Mouse (Mus musculus) T-helper 17 cell (primary cell): ENCODE results near the gene Dgka.

Experiments
- in situ Hi-C, 2 experiments: fragments of 300-600 bp; cut with MboI, MseI; formaldehyde crosslinking; loops; 1 replicate in 1 of 2; 2 replicates in 1 of 2; pipeline ENCODE4 v1.15.1; 2025; ENCODE audit warnings: high pct_unique_total_duplicates in 2 of 2

The Dgka gene

GRCm38 (mm10) chr10:128671148-128671547 is 73.5 kb downstream of the Dgka start:
- in situ Hi-C loops = loop anchor here (5.0 to 10.0 kb wide), 2 partner anchors 34 to 46 kb away; partner anchors contain the start of gene Rps26 (in 1 of the 2)
